Mouse (Mus musculus) embryonic fibroblast, embryonic 13.5 days (primary cell): ENCODE measurements around the gene Camsap1. TPM values are rescaled to one million over a fixed set of nuclear protein-coding genes. Genes with fewer than 3 reads are reported as not detected.

Experiments
- H3K27ac ChIP-seq: 2 replicates; pipeline ENCODE4 v1.5.1; 2012; ENCODE audit warnings: low read length, control low read depth, inconsistent platforms; ENCODE audit not compliant: insufficient read depth
- H3K4me1 ChIP-seq: 2 replicates; pipeline ENCODE4 v1.6.1; 2011; ENCODE audit warnings: low read length; ENCODE audit not compliant: control insufficient read depth, insufficient read depth
- H3K4me3 ChIP-seq: 2 replicates; pipeline ENCODE4 v1.5.1; 2011; ENCODE audit warnings: mild to moderate bottlenecking, control low read depth, low read length; ENCODE audit not compliant: insufficient read depth
- CTCF ChIP-seq: IDR thresholded peaks from 2 replicates; pipeline ENCODE4 v1.5.1; 2011; ENCODE audit warnings: mild to moderate bottlenecking, control low read depth, low read length, moderate library complexity, borderline replicate concordance; ENCODE audit not compliant: insufficient read depth
- POLR2A ChIP-seq: IDR thresholded peaks from 2 replicates; pipeline ENCODE4 v1.6.1; 2011; ENCODE audit warnings: low read depth, mild to moderate bottlenecking, control low read depth, low read length, moderate library complexity
- polyA plus RNA-seq: library from polyadenylated mRNA; stranded (reverse); fragments of >200 nt; gene quantifications from 2 replicates; pipeline ENCODE4 v1.2.4, GENCODE M21; 2011; ENCODE audit warnings: low read depth; ENCODE audit not compliant: missing spikeins, insufficient read length

Gene Camsap1
- polyA plus RNA-seq, 1 experiment, result 59.0 TPM

GRCm38 (mm10) chr2:25909872-25910271, 73.2 kb downstream of the Camsap1 start:
- Histone ChIP-seq H3K27ac (no peak overlapping the region), H3K4me3 (no peak overlapping the region), H3K4me1 (no peaks in the 10 kb centered on the region)
- TF ChIP-seq POLR2A (no peak), CTCF (no peak)

- no peaks in the 10 kb centered on the region for H3K4me1 ChIP-seq
- H3K4me3 ChIP-seq, result no peak overlapping the region
- no peak for TF ChIP-seq CTCF
- TF ChIP-seq POLR2A, result no peak
- no peak overlapping the region for H3K27ac ChIP-seq
Observed at GRCm38 (mm10) chr2:25898970-25899369, 84.1 kb downstream of the Camsap1 start.

- no peaks in the 10 kb centered on the region for H3K4me1 ChIP-seq
- no peak overlapping the region for H3K4me3 ChIP-seq
- TF ChIP-seq CTCF (no peak), POLR2A (no peak)
- H3K27ac ChIP-seq, result no peak overlapping the region
Observed at GRCm38 (mm10) chr2:25892440-25892839, 90.6 kb downstream of the Camsap1 start.

GRCm38 (mm10) chr2:25888144-25888543, 94.9 kb downstream of the Camsap1 start:
- Histone ChIP-seq H3K4me1 (no peaks in the 10 kb centered on the region), H3K27ac (no peak overlapping the region), H3K4me3 (no peak overlapping the region)
- no peak for TF ChIP-seq CTCF
- TF ChIP-seq POLR2A, result no peak

- Histone ChIP-seq H3K4me1 (no peaks in the 10 kb centered on the region), H3K4me3 (no peak overlapping the region), H3K27ac (no peak overlapping the region)
- TF ChIP-seq CTCF (no peak), POLR2A (no peak)
Observed at GRCm38 (mm10) chr2:25887226-25887625, 95.9 kb downstream of the Camsap1 start.

GRCm38 (mm10) chr2:25884756-25885155, 98.3 kb downstream of the Camsap1 start:
- Histone ChIP-seq H3K27ac (no peak overlapping the region), H3K4me3 (no peak overlapping the region), H3K4me1 (no peaks in the 10 kb centered on the region)
- TF ChIP-seq CTCF, result no peak
- no peak for TF ChIP-seq POLR2A

- H3K4me1 ChIP-seq, result no peaks in the 10 kb centered on the region
- no peak overlapping the region for H3K4me3 ChIP-seq
- no peak overlapping the region for H3K27ac ChIP-seq
- TF ChIP-seq CTCF, result no peak
- no peak for TF ChIP-seq POLR2A
Observed at GRCm38 (mm10) chr2:25882276-25882675, 100.8 kb downstream of the Camsap1 start.

- TF ChIP-seq POLR2A (no peak), CTCF (no peak)
Observed at GRCm38 (mm10) chr2:25879061-25879460, 104.0 kb downstream of the Camsap1 start.

GRCm38 (mm10) chr2:25878516-25878915, 104.6 kb downstream of the Camsap1 start:
- no peak overlapping the region for H3K4me3 ChIP-seq
- H3K4me1 ChIP-seq, result no peaks in the 10 kb centered on the region
- H3K27ac ChIP-seq, result no peak overlapping the region
- TF ChIP-seq POLR2A, result no peak
- no peak for TF ChIP-seq CTCF

More at GRCm38 (mm10) chr2:25879061-25879460, 104.0 kb downstream of the Camsap1 start:
- no peak overlapping the region for H3K4me3 ChIP-seq
- H3K4me1 ChIP-seq, result no peaks in the 10 kb centered on the region
- H3K27ac ChIP-seq, result no peak overlapping the region

- Histone ChIP-seq H3K4me1 (no peaks in the 10 kb centered on the region), H3K27ac (no peak overlapping the region), H3K4me3 (no peak overlapping the region)
- TF ChIP-seq POLR2A (no peak), CTCF (no peak)
Observed at GRCm38 (mm10) chr2:25877736-25878268, 105.3 kb downstream of the Camsap1 start.
